Mouse (Mus musculus): ENCODE data around the gene Cybb.
"Not testable (repeated sequence)": the region's sequence is repeated elsewhere in the genome, so short reads cannot be mapped to it uniquely, and the experiment has no call there.

Cybb gene
- long read RNA-seq, experiment 1, full-length matches to known transcripts, result 17 of 21 reads
- long read RNA-seq, experiment 1, partial matches to known transcripts, result 4 of 21 reads
- long read RNA-seq, experiment 1, other reads (novel, unspliced or antisense), result 0 of 21 reads
- long read RNA-seq, experiment 2, full-length matches to known transcripts, result 7 of 11 reads
- long read RNA-seq, experiment 2, partial matches to known transcripts, result 3 of 11 reads
- long read RNA-seq, experiment 2, other reads (novel, unspliced or antisense), result 1 of 11 reads

DNA sequence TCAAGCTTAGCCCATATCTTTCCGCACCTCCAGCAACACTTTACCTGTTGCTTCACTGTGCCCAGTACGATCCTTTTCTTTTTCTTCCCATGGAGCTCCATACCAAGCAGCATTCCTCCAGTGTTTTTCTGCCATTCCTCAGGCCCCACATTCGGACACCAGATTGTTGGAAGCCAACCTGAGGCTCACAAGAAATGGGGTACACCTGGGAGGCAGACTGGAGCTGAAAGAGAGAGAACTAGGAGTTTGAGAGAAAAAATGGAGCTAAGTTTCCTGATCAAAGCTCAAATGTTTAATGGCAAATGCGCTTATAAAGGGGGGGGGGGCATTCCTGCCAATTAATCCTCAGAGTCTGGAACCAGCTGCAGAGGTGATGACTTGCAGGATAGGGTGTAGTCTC lies at the start of gene Cybb:
TSS of gene Cybb (minus strand) at position 101 of the 400 bp plus-strand sequence.
- intact Hi-C loops (cut with DNase I), result no loop called here

GRCm38 (mm10) chrX:9536881-9537280 lies 49.3 kb upstream of the Cybb start:
- intact Hi-C loops (cut with DNase I), result no loop called here

DNA sequence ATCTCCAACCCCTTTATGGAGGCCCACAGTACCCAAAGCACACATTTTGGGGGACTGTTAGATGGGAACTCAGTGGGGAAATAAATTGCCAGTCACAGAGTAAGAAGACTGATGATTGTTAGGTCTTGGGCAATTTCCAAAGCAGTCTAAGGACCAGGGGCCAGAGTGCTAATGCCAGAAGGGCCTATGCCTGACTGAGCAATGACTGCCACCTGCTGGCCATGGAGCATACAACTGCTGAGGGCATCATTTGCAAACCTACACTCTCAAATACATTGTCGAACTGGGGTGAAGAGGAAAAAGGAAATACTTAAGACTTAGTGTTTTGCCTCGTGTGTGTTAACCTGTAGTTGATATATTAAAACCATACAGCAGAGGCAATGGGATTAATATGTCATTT lies 32.4 kb upstream of the Cybb start:
- intact Hi-C loops (cut with DNase I), result not testable (repeated sequence)

DNA sequence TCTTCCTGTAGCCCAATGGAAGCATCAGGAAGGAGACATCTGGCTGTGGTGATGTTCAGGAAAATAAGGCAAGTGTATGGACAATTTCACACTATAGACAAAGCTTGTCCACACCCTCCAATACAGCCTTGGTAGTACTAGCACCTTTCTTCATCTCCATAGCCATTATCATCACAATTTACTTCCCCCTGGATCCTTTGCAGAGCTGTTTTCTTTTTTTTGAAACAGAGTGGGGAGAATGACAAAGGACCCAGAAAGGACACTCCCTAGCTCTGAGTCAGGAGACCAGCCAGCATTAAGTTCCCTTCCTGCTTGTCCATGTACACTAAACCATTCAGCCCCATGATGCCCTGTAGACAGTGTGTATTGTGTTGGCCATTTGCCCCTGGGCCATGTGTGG lies 30.0 kb upstream of the Cybb start:
- intact Hi-C loops (cut with DNase I), result not testable (repeated sequence)

- intact Hi-C loops (cut with DNase I), result not testable (repeated sequence)
Measured at GRCm38 (mm10) chrX:9475036-9475435, 12.5 kb downstream of the Cybb start.

GRCm38 (mm10) chrX:9474440-9474839 lies 13.1 kb downstream of the Cybb start:
- intact Hi-C loops (cut with DNase I), result no loop called here

- intact Hi-C loops (cut with DNase I), result no loop called here
Measured at GRCm38 (mm10) chrX:9473768-9474167, 13.8 kb downstream of the Cybb start.

GRCm38 (mm10) chrX:9470811-9471388 lies 16.7 kb downstream of the Cybb start:
- intact Hi-C loops (cut with DNase I), result no loop called here

GRCm38 (mm10) chrX:9469100-9469499 lies 18.5 kb downstream of the Cybb start:
- intact Hi-C loops (cut with DNase I), result no loop called here

DNA sequence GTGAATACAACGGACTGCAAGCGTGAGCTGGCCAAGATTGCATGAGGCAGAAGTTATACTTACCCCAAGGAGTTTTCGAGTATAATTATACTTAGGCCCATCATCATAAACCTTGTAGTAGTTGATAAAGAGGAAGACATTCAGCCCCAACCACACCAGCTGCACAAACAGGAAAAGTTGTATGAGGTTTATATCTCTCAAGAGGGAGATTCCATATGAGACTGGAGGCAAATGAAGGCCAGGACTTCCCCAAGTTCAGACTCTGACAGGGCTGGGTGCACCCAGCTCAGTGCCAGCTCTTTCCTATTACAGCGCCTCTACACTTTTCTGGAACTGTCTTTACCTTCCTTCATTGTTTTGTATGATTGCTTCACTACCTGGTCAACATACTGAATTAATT lies 20.6 kb downstream of the Cybb start:
- intact Hi-C loops (cut with DNase I), result no loop called here

- intact Hi-C loops (cut with DNase I), result no loop called here
Measured at GRCm38 (mm10) chrX:9465890-9466289, 21.7 kb downstream of the Cybb start.

GRCm38 (mm10) chrX:9462671-9463070 lies 24.9 kb downstream of the Cybb start:
- intact Hi-C loops (cut with DNase I), result no loop called here

- intact Hi-C loops (cut with DNase I), result no loop called here
Measured at GRCm38 (mm10) chrX:9461399-9461798, 26.2 kb downstream of the Cybb start.

DNA sequence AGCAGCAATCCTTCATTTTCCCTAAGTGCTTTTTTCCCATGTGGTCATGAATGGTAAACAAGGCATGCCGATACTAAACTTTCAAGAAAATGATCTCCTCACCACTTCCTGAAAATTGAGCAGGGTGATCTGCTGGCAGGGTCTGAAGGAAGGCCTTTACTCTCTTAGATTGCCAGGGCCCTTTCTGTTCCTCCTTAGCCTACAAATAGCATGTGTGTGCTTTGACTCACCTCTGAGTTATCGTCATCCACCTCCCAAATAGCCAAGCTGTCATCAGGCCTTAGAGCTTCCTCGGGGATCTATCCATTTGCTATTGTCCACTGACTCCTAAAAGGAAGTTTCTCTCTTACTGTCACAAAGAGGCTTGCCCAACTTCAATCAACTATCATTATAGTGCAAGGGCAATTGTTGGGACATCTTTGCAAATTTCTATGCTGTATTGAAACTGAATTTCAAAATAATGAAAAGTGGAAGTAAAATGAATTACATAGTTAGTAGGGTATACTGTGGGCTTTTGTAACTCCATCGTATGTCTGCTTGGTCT lies 27.1 kb downstream of the Cybb start:
- intact Hi-C loops (cut with DNase I), result no loop called here

- intact Hi-C loops (cut with DNase I), result no loop called here
Measured at GRCm38 (mm10) chrX:9452375-9452774, 35.2 kb downstream of the Cybb start.

- intact Hi-C loops (cut with DNase I), result no loop called here
Measured at GRCm38 (mm10) chrX:9447284-9447683, 40.3 kb downstream of the Cybb start.

DNA sequence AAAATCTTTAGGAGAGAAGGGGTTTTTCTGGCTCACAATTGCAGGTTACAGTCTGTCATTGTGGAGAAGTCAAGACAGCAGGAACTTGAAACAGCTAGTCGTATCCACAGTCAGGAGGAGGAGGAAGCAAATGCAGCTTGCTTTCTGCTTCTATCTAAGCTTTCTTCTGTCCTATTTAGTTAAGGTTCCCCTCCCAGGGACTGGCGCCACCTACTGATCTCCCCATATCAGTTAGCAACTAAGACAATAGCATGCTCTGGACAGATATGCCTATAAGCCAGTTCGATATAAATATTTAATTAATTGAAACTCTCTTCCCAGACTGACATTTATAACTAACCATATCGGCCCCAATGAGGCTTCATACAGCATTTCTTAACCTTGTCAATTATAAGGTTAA lies 46.5 kb downstream of the Cybb start:
- intact Hi-C loops (cut with DNase I), result no loop called here

DNA sequence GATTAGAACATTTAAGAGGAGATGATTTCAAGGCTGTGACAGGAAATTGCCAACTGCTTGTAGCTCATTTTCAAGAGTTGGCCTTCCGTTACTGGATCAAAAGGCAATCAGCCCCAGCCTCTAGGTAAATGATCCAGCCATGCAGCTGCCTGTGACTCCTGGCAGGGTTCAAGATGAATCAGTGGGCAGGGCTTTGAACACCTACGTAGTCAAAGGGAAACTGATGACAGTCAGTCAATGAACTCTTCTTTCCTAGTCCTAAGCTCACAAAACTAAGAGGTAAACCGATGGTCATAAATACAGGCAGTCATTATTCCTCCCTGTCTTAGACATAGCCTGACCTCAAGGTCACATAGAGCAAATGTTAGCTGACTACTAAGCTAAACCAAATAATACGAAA lies 47.0 kb downstream of the Cybb start:
- intact Hi-C loops (cut with DNase I), result no loop called here

GRCm38 (mm10) chrX:9439257-9439656 lies 48.3 kb downstream of the Cybb start:
- intact Hi-C loops (cut with DNase I), result no loop called here

GRCm38 (mm10) chrX:9413889-9414288 lies 73.7 kb downstream of the Cybb start:
- intact Hi-C loops (cut with DNase I), result no loop called here
